Mouse (Mus musculus) central nervous system, embryonic 11.5 days (tissue): ENCODE data around the gene Sgpl1. TPM values are rescaled to one million over a fixed set of nuclear protein-coding genes. Genes with fewer than 3 reads are reported as not detected.

ENCODE experiments used
- polyA plus RNA-seq: library from polyadenylated mRNA; depleted of rRNA; stranded (reverse); fragments of >200 nt; gene quantifications from 2 replicates; pipeline ENCODE4 v1.2.3, GENCODE M21; 2012; rRNA removed

The Sgpl1 gene
- 41.3 and 59.8 TPM in 2 replicates for polyA plus RNA-seq

GRCm38 (mm10) chr10:61147157-61148040 is at the start of gene Sgpl1:
Gene Sgpl1 (minus strand): TSS chr10:61147703.

DNA sequence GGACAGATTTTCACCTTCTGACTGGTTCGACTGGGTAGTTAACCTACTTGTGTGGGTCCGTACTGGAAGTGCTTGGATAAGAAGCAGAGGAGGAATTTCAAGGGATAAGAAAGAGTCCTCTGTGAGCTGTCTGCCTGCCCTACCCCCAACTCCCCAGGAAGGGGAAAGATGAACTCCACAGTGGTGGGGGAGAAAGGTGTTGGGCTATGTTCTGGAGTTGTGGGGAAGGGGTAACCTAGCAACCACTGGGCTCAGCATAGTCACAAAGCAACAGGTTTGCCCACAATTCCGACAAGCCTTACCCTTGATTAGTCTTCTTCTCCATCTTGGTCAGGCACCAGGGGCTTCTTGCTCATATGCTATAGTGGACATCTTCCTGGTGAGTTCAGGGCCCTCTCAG is 24.2 kb upstream of the Sgpl1 start, which contains the start of gene Tbata:
TSS of gene Tbata (plus strand) at position 301 of the 400 bp plus-strand sequence.

GRCm38 (mm10) chr10:61089170-61090142 is 58.0 kb downstream of the Sgpl1 start, which contains the start of gene Pcbd1:
Gene Pcbd1 (plus strand): TSS chr10:61089331.

Other genes starting within 250 kb of the Sgpl1 start
- gene Pcbd1, start 58.4 kb downstream of the Sgpl1 start, polyA plus RNA-seq = 15.6 and 20.0 TPM in 2 replicates
- 0.05 and 0.10 TPM in 2 replicates for gene Tbata, start 24.3 kb upstream of the Sgpl1 start, polyA plus RNA-seq
- gene Adamts14, start 125.7 kb upstream of the Sgpl1 start, polyA plus RNA-seq = 1.0 and 1.3 TPM in 2 replicates
- not detected in 2 replicates for gene Prf1, start 150.1 kb upstream of the Sgpl1 start, polyA plus RNA-seq
- 20.6 and 25.6 TPM in 2 replicates for gene Pald1, start 235.8 kb upstream of the Sgpl1 start, polyA plus RNA-seq